Mouse (Mus musculus) frontal cortex, postnatal 25 days (tissue): Measurements from ENCODE around the gene Ccdc42.

Experiments used
- DNase-seq, 2 experiments: peaks; one replicate each; pipeline ENCODE4 v3.0.0; 2022; ENCODE audit warnings: low spot score in 2 of 2

The Ccdc42 gene

GRCm38 (mm10) chr11:68585890-68586289 lies 931 bp upstream of the Ccdc42 start:
- no peak for DNase-seq

- DNase-seq, result peak; percentile 75 to 80
Observed at GRCm38 (mm10) chr11:68589055-68589809, 2.4 kb downstream of the Ccdc42 start.

- no peak for DNase-seq
Observed at GRCm38 (mm10) chr11:68591708-68592107, 4.9 kb downstream of the Ccdc42 start.

- no peak for DNase-seq
Observed at GRCm38 (mm10) chr11:68593247-68593646, 6.4 kb downstream of the Ccdc42 start.

- DNase-seq, result no peak
Observed at GRCm38 (mm10) chr11:68597912-68598311, 11.1 kb downstream of the Ccdc42 start.

- no peak for DNase-seq
Observed at GRCm38 (mm10) chr11:68600551-68601021, 13.8 kb downstream of the Ccdc42 start.

GRCm38 (mm10) chr11:68601486-68601991 lies 14.7 kb downstream of the Ccdc42 start:
- no peak for DNase-seq

- DNase-seq, result no peak
Observed at GRCm38 (mm10) chr11:68602200-68602931, 15.5 kb downstream of the Ccdc42 start.

GRCm38 (mm10) chr11:68607046-68607445 lies 20.2 kb downstream of the Ccdc42 start:
- DNase-seq, result no peak

- no peak for DNase-seq
Observed at GRCm38 (mm10) chr11:68609910-68610566, 23.2 kb downstream of the Ccdc42 start.

- no peak for DNase-seq
Observed at GRCm38 (mm10) chr11:68610567-68610947, 23.7 kb downstream of the Ccdc42 start.

GRCm38 (mm10) chr11:68613071-68613711 lies 26.4 kb downstream of the Ccdc42 start:
- no peak for DNase-seq

- no peak for DNase-seq
Observed at GRCm38 (mm10) chr11:68622751-68623150, 35.9 kb downstream of the Ccdc42 start.

GRCm38 (mm10) chr11:68623225-68623870 lies 36.5 kb downstream of the Ccdc42 start:
- DNase-seq, result peak; percentile 25 to 26

- DNase-seq, result no peak
Observed at GRCm38 (mm10) chr11:68623871-68624258, 37.0 kb downstream of the Ccdc42 start.

- no peak for DNase-seq
Observed at GRCm38 (mm10) chr11:68631611-68632316, 44.9 kb downstream of the Ccdc42 start.

- no peak for DNase-seq
Observed at GRCm38 (mm10) chr11:68637861-68638615, 51.2 kb downstream of the Ccdc42 start.

- no peak for DNase-seq
Observed at GRCm38 (mm10) chr11:68641361-68641760, 54.5 kb downstream of the Ccdc42 start.

GRCm38 (mm10) chr11:68644781-68645180 lies 58.0 kb downstream of the Ccdc42 start:
- DNase-seq, result no peak
